17 mouse cellular contexts compared by ENCODE assay signal in the genomic region with DNA sequence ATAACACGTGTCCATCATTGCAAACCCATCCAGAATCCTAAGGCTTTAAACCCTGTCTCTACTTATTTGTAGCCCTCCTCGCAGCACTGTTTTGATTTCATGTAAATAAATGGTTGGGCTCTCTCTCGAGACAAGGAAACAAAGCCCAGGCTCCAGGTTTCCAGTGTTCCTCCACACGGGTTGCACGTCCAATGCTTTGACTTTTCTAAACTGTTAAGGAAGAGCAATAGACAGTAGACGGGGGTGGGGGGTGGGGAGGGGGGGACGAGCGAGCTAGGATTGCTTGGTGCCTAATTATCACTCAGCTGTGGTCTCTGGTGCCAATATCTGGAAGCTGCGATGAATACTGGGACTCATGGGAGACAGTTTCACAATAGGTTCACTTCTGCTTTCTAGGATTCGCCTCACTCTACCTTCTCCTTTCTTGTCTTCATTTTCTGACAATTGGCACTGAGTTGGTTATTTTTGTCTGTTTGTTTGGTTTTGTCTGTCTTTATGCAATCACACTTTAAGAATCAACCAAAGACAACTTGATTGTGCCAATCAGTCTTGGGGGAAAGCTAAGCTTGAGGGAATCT.
DNase-seq lines count a peak whose midpoint lies in the region; ATAC-seq and TF ChIP-seq lines count a peak whose summit lies in the region.
"Had no signal": no experiment of that assay in that cellular context is flagged by ENCODE, and none has a peak within 500 bp of the region (broad histone marks: within the 10 kb centered on the region; RNA-seq: fewer than 3 reads in every experiment).

No protein-coding gene starts in this region.

- no peak overlapping the region for H3K4me3 ChIP-seq in intestine, embryonic 15.5 days (replicated peaks)
- no peak overlapping the region for H3K4me3 ChIP-seq in intestine, embryonic 16.5 days (ENCODE audit: low read length)
- H3K4me3 ChIP-seq in bone marrow macrophage, adult 2 months (ENCODE audit: insufficient read depth, low read length): peak overlapping the region; percentile 18; the same call in 1 of the 2 replicates
- no peak overlapping the region for H3K4me3 ChIP-seq in liver, embryonic 13.5 days (replicated peaks)
- H3K4me3 ChIP-seq: hindbrain, embryonic 13.5 days had no signal

- TF ChIP-seq CTCF in bone marrow macrophage, adult 2 months (IDR thresholded peaks at IDR 0.05; ENCODE audit: low read depth, low read length): no peak

- peak overlapping the region; percentile 28; the same call in 1 of the 2 replicates for H3K4me2 ChIP-seq in intestine, embryonic 15.5 days (replicated peaks)
- H3K4me2 ChIP-seq in intestine, embryonic 16.5 days (ENCODE audit: low read depth, low read length): no peak overlapping the region
- H3K4me2 ChIP-seq in liver, embryonic 13.5 days: peak overlapping the region; percentile 15; the same call in 1 of the 2 replicates
- H3K4me2 ChIP-seq: hindbrain, embryonic 13.5 days; midbrain, embryonic 11.5 days had no signal

- H3K36me3 ChIP-seq in intestine, embryonic 15.5 days: no peaks in the 10 kb centered on the region
- no peaks in the 10 kb centered on the region for H3K36me3 ChIP-seq in intestine, embryonic 16.5 days (ENCODE audit: control insufficient read depth, insufficient read depth, low read length)
- no peaks in the 10 kb centered on the region for H3K36me3 ChIP-seq in liver, embryonic 13.5 days
- H3K36me3 ChIP-seq: hindbrain, embryonic 13.5 days had no signal

- no peak for TF ChIP-seq POLR2A in bone marrow macrophage, adult 2 months (IDR thresholded peaks at IDR 0.05; ENCODE audit: borderline replicate concordance, low read depth, low read length)

- no peaks in the 10 kb centered on the region for H3K27me3 ChIP-seq in intestine, embryonic 15.5 days (replicated peaks)
- no peaks in the 10 kb centered on the region for H3K27me3 ChIP-seq in intestine, embryonic 16.5 days (replicated peaks; ENCODE audit: control insufficient read depth, insufficient read depth, low read length)
- 0 out of 2 replicates have a peak, but pooled peaks cover 11% of the 10 kb centered on the region for H3K27me3 ChIP-seq in liver, embryonic 13.5 days
- H3K27me3 ChIP-seq: hindbrain, embryonic 13.5 days had no signal

- 41% methylated on average over 10 of the region's 10 CpGs for WGBS in intestine, embryonic 15.5 days
- WGBS in intestine, embryonic 16.5 days: 47% methylated on average over 10 of the region's 10 CpGs
- WGBS in liver, embryonic 13.5 days (ENCODE audit: insufficient replicate concordance): 15% methylated on average over 10 of the region's 10 CpGs

- 0 out of 2 replicates have a peak, but pooled peaks cover 3% of the 10 kb centered on the region for H3K4me1 ChIP-seq in intestine, embryonic 15.5 days (replicated peaks)
- 0 out of 2 replicates have a peak, but pooled peaks cover 3% of the 10 kb centered on the region for H3K4me1 ChIP-seq in intestine, embryonic 16.5 days (ENCODE audit: control insufficient read depth, insufficient read depth, low read length)
- peaks cover 22% of the 10 kb centered on the region for H3K4me1 ChIP-seq in bone marrow macrophage, adult 2 months (ENCODE audit: control insufficient read depth, insufficient read depth, low read length)
- peaks cover 15% of the 10 kb centered on the region for H3K4me1 ChIP-seq in liver, embryonic 13.5 days (replicated peaks)
- H3K4me1 ChIP-seq: hindbrain, embryonic 13.5 days had no signal

- no peak overlapping the region for H3K27ac ChIP-seq in intestine, embryonic 15.5 days
- H3K27ac ChIP-seq in intestine, embryonic 16.5 days (ENCODE audit: low read length): no peak overlapping the region
- H3K27ac ChIP-seq in bone marrow macrophage, adult 2 months (ENCODE audit: insufficient read depth, low read depth, low read length): peak overlapping the region; percentile 67
- H3K27ac ChIP-seq in liver, embryonic 13.5 days: no peak overlapping the region
- H3K27ac ChIP-seq: hindbrain, embryonic 13.5 days had no signal

- H3K9me3 ChIP-seq in intestine, embryonic 15.5 days: no peaks in the 10 kb centered on the region
- H3K9me3 ChIP-seq in intestine, embryonic 16.5 days (ENCODE audit: control insufficient read depth, low read length): no peaks in the 10 kb centered on the region
- H3K9me3 ChIP-seq in liver, embryonic 13.5 days (replicated peaks): no peaks in the 10 kb centered on the region
- H3K9me3 ChIP-seq: hindbrain, embryonic 13.5 days had no signal

- DNase-seq in 416B (ENCODE audit: low read depth): peak; percentile 49
- DNase-seq in liver, embryonic 13.5 days: no peak
- DNase-seq in cerebellum, adult 9-11 months: no peak
- DNase-seq in cerebellum, postnatal 25 days: no peak
- no peak for DNase-seq in ovary, adult 18-20 months (ENCODE audit: low spot score)
- DNase-seq: adrenal gland, postnatal 36 days; embryo, embryonic 11 days; gastrocnemius, postnatal 36 days; kidney, adult 8-10 months; right cerebral cortex, postnatal 25 days had no signal

- no peak overlapping the region for H3K9ac ChIP-seq in intestine, embryonic 15.5 days
- H3K9ac ChIP-seq in intestine, embryonic 16.5 days (ENCODE audit: low read depth, low read length): no peak overlapping the region
- no peak overlapping the region for H3K9ac ChIP-seq in liver, embryonic 13.5 days
- H3K9ac ChIP-seq: hindbrain, embryonic 13.5 days had no signal

- ATAC-seq in intestine, embryonic 15.5 days: no peak
- no peak for ATAC-seq in intestine, embryonic 16.5 days
- ATAC-seq in liver, embryonic 13.5 days (ENCODE audit: low read depth): no peak
- ATAC-seq: activated CD4-positive, CD25-positive, alpha-beta regulatory T cell, adult 4 months; CD4-positive, CD25-positive, alpha-beta regulatory T cell, adult 4 months had no signal
